Mouse (Mus musculus): Measurements from ENCODE around the gene Casp7.

Gene Casp7

GRCm38 (mm10) chr19:56470286-56471020 lies 73.5 kb downstream of the Casp7 start:
- no peak for DNase-seq (ENCODE audit: low spot score in 2 of 2)

- no peak for DNase-seq (ENCODE audit: low spot score in 2 of 2)
Measured at GRCm38 (mm10) chr19:56471934-56472333, 75.0 kb downstream of the Casp7 start.

GRCm38 (mm10) chr19:56474869-56475550 lies 78.1 kb downstream of the Casp7 start:
- DNase-seq (ENCODE audit: low spot score in 2 of 2), result no peak

GRCm38 (mm10) chr19:56476546-56476945 lies 79.6 kb downstream of the Casp7 start:
- no peak for DNase-seq (ENCODE audit: low spot score in 2 of 2)

- no peak for DNase-seq (ENCODE audit: low spot score in 2 of 2)
Measured at GRCm38 (mm10) chr19:56477253-56477652, 80.3 kb downstream of the Casp7 start.

GRCm38 (mm10) chr19:56477832-56478231 lies 80.9 kb downstream of the Casp7 start:
- DNase-seq (ENCODE audit: low spot score in 2 of 2), result no peak

- DNase-seq (ENCODE audit: low spot score in 2 of 2), result no peak
Measured at GRCm38 (mm10) chr19:56484630-56485375, 87.9 kb downstream of the Casp7 start.

- DNase-seq (ENCODE audit: low spot score in 2 of 2), result no peak
Measured at GRCm38 (mm10) chr19:56485376-56486271, 88.7 kb downstream of the Casp7 start.

GRCm38 (mm10) chr19:56486926-56487325 lies 90.0 kb downstream of the Casp7 start:
- DNase-seq (ENCODE audit: low spot score in 2 of 2), result no peak

GRCm38 (mm10) chr19:56487339-56487738 lies 90.4 kb downstream of the Casp7 start:
- DNase-seq (ENCODE audit: low spot score in 2 of 2), result no peak

GRCm38 (mm10) chr19:56489601-56490000 lies 92.7 kb downstream of the Casp7 start:
- no peak for DNase-seq (ENCODE audit: low spot score in 2 of 2)
